Mouse (Mus musculus): ENCODE results near the gene Copg1.
"Not testable (repeated sequence)": the region's sequence is repeated elsewhere in the genome, so short reads cannot be mapped to it uniquely, and the experiment has no call there.

Gene Copg1

GRCm38 (mm10) chr6:87875562-87875961 lies 12.1 kb upstream of the Copg1 start:
- no peak for DNase-seq (ENCODE audit: extremely low spot score)

- DNase-seq (ENCODE audit: extremely low spot score), result peak; percentile 8
Observed at GRCm38 (mm10) chr6:87876068-87876643, 11.5 kb upstream of the Copg1 start.

GRCm38 (mm10) chr6:87879010-87879409 lies 8.6 kb upstream of the Copg1 start:
- DNase-seq (ENCODE audit: extremely low spot score), result no peak

GRCm38 (mm10) chr6:87879628-87880027 lies 8.0 kb upstream of the Copg1 start:
- no peak for DNase-seq (ENCODE audit: extremely low spot score)

GRCm38 (mm10) chr6:87882221-87882620 lies 5.4 kb upstream of the Copg1 start:
- DNase-seq (ENCODE audit: extremely low spot score), result no peak

- DNase-seq (ENCODE audit: extremely low spot score), result no peak
Observed at GRCm38 (mm10) chr6:87882816-87883215, 4.8 kb upstream of the Copg1 start.

GRCm38 (mm10) chr6:87886721-87887120 lies 893 bp upstream of the Copg1 start:
- no peak for DNase-seq (ENCODE audit: extremely low spot score)

GRCm38 (mm10) chr6:87893931-87894330 lies 6.3 kb downstream of the Copg1 start:
- no peak for DNase-seq (ENCODE audit: extremely low spot score)

GRCm38 (mm10) chr6:87898028-87898427 lies 10.4 kb downstream of the Copg1 start:
- DNase-seq (ENCODE audit: extremely low spot score), result no peak

- no peak for DNase-seq (ENCODE audit: extremely low spot score)
Observed at GRCm38 (mm10) chr6:87906632-87907031, 19.0 kb downstream of the Copg1 start.

- DNase-seq (ENCODE audit: extremely low spot score), result no peak
Observed at GRCm38 (mm10) chr6:87909181-87909580, 21.6 kb downstream of the Copg1 start.

- no peak for DNase-seq (ENCODE audit: extremely low spot score)
Observed at GRCm38 (mm10) chr6:87911559-87911958, 23.9 kb downstream of the Copg1 start.

GRCm38 (mm10) chr6:87913661-87914325 lies 26.2 kb downstream of the Copg1 start, which contains the start of gene Hmces:
Gene Hmces (plus strand): TSS chr6:87913935.
- peak; percentile 85 for DNase-seq (ENCODE audit: extremely low spot score)

- peak; percentile 63 for DNase-seq (ENCODE audit: extremely low spot score)
Observed at GRCm38 (mm10) chr6:87914326-87915102, 26.9 kb downstream of the Copg1 start.

- DNase-seq (ENCODE audit: extremely low spot score), result no peak
Observed at GRCm38 (mm10) chr6:87915939-87916338, 28.3 kb downstream of the Copg1 start.

GRCm38 (mm10) chr6:87921201-87921600 lies 33.6 kb downstream of the Copg1 start:
- no peak for DNase-seq (ENCODE audit: extremely low spot score)

- DNase-seq (ENCODE audit: extremely low spot score), result no peak
Observed at GRCm38 (mm10) chr6:87923624-87924023, 36.0 kb downstream of the Copg1 start.

- DNase-seq (ENCODE audit: extremely low spot score), result no peak
Observed at GRCm38 (mm10) chr6:87935037-87935436, 47.4 kb downstream of the Copg1 start.

- DNase-seq (ENCODE audit: extremely low spot score), result peak; percentile 65
Observed at GRCm38 (mm10) chr6:87937178-87937788, 49.7 kb downstream of the Copg1 start.

GRCm38 (mm10) chr6:87938941-87939340 lies 51.3 kb downstream of the Copg1 start:
- DNase-seq (ENCODE audit: extremely low spot score), result no peak

GRCm38 (mm10) chr6:87942179-87942578 lies 54.6 kb downstream of the Copg1 start:
- no peak for DNase-seq (ENCODE audit: extremely low spot score)

- not testable (repeated sequence) for DNase-seq (ENCODE audit: extremely low spot score)
Observed at GRCm38 (mm10) chr6:87962457-87962856, 74.8 kb downstream of the Copg1 start.
